Mouse (Mus musculus) heart, adult 18-20 months (tissue): ENCODE measurements around the gene Tmcc2. TPM values are rescaled to one million over a fixed set of nuclear protein-coding genes. Genes with fewer than 3 reads are reported as not detected.
A peak's percentile ranks its signal among the peaks of the same experiment; 100 is the strongest.

Experiments
- DNase-seq, 2 experiments: peaks; one replicate each; pipeline ENCODE4 v3.0.0; 2021 to 2022; ENCODE audit warnings: mixed read lengths in 1 of 2
- total RNA-seq, 2 experiments: library from RNA; stranded (reverse); gene quantifications; 2 replicates each; pipeline ENCODE4 v1.2.3; 2021

The Tmcc2 gene
- total RNA-seq, 2 experiments from 2014 or later = 25.0 to 26.0 TPM

DNA sequence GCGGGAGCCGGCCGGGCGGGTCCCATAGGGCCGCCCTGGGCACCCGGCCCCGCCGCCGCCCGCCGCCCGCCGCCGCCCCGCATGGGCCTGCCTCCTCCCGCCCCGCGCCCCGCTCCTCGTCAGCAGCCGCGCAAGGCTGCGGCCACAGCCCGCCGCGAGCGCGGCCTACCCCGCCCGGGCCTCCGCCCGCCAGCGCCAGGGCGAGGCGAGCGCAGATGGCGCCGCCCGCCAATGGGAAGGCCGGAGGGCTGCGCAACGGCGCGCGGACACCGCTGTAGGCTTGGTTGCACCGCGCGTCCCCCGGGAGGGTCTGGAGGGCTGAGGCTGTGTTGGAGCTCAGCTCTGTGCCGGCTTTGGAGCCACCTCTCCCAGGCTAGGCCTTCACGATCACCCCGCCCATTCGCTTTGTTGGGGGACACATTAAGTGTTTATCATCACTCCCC lies 520 bp upstream of the Tmcc2 start:
- DNase-seq = peak; percentile 82 to 88

- peak; percentile 83 to 87 for DNase-seq
Observed at GRCm38 (mm10) chr1:132389886-132390585, 1.0 kb downstream of the Tmcc2 start.

DNA sequence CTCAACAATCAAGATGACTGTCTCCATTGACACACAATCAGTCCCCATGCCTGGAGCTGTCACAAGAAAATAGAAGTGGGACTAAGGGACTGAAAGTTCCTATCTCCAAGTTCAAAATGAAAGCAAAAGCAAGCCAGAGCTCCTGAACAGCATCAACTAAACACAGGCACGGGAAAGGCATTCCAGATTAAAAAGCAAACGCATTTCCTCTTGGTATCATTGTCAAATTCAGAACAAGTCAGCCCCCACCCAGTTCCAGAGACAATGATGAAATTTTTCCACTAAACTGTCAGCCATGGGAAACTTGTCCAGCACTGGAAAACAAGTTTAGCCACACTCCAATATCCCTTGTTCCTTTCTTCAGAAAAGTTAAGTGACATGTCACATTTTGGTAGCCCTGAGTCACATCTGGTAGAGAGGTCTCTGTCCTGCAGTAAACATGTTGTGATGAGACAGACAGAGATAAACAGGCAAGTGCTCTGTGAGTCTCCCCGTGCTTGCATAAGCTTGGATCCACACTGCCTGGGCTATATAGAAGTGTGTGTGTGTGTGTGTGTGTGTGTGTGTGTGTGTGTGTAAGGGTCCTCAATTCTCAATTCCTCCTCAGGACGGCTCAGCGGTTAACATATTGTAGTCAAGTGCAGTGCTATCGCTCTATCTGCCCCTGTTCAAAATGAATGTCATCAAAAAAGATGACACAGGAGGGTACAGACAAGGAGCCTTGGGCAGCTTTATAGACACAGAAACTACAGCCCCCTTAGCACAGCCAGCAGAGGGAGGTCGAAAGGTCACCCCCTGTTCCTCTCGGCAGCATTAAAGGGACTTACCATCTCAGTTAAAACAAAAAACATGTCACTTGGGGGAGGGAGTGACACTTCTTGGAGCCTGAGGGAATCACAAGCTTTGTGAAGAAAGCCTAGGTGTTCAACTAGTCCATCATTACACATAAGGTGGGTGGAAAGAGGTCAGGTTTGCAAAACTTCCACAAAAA lies 2.0 kb downstream of the Tmcc2 start:
- DNase-seq = peak; percentile 71 to 78

GRCm38 (mm10) chr1:132387943-132388342 lies 3.1 kb downstream of the Tmcc2 start:
- DNase-seq = peak; percentile 57 to 67

GRCm38 (mm10) chr1:132386266-132386665 lies 4.8 kb downstream of the Tmcc2 start:
- DNase-seq = peak in 1 of 2 experiments; percentile 8

- DNase-seq = peak in 1 of 2 experiments; percentile 10
Observed at GRCm38 (mm10) chr1:132385711-132386110, 5.4 kb downstream of the Tmcc2 start.

- DNase-seq = peak in 1 of 2 experiments; percentile 22
Observed at GRCm38 (mm10) chr1:132385266-132385665, 5.8 kb downstream of the Tmcc2 start.

- peak; percentile 72 to 90 for DNase-seq
Observed at GRCm38 (mm10) chr1:132384001-132384554, 7.0 kb downstream of the Tmcc2 start.

DNA sequence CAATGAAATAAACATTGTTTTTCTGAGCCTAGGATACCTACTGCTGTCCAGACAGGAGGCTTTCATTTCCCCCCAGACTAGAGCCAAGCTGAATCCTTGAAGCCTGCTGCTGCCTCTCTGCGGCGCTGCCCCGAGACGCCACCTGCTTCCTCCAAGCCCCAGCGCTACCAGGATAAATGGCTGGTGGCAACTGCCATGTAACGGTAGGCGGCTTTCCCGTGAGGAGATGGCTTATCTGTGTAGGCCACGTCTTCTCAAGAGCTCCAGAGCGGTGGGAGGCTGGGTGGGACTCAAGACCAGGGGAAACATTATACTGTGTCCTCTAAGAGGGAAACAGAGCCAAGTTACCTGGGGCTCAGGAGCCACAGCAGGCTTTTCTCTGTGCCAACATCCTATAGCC lies 9.2 kb downstream of the Tmcc2 start:
- no peak for DNase-seq

DNA sequence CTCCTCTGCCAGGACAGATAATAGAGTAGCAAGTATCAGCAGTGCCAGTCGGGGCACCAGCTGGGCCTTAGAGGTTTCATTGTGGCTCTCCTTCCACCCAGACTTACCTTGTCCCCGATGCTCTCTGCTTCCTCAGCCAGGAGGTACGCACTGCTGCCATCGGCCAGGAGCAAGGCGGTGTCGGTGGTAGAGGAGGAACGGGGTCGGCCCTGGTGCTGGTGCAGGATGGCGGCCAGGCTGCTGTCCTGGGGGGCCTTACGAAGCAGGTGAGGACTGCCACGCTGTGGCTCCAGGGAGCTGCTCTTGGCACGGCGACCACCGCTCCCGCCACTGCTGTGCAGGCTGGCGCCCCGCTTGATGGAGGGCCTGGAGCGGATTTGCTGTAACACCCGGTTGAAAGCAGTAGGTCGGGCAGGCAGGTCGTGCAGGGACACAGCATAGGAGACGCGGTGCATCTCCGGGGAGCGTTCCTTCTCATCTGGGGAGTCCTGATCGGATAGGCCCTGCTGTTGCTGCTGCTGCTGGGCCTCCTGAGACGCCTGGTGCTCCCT lies 10.5 kb downstream of the Tmcc2 start:
- DNase-seq = no peak

- no peak for DNase-seq
Observed at GRCm38 (mm10) chr1:132377811-132378210, 13.3 kb downstream of the Tmcc2 start.

- DNase-seq = peak in 1 of 2 experiments; percentile 76
Observed at GRCm38 (mm10) chr1:132377055-132377365, 14.1 kb downstream of the Tmcc2 start.

- peak in 1 of 2 experiments; percentile 67 for DNase-seq
Observed at GRCm38 (mm10) chr1:132376211-132377054, 14.6 kb downstream of the Tmcc2 start.

- DNase-seq = no peak
Observed at GRCm38 (mm10) chr1:132375256-132375655, 15.8 kb downstream of the Tmcc2 start.

GRCm38 (mm10) chr1:132374873-132375244 lies 16.2 kb downstream of the Tmcc2 start:
- DNase-seq = no peak

- peak in 1 of 2 experiments; percentile 61 for DNase-seq
Observed at GRCm38 (mm10) chr1:132374140-132374872, 16.8 kb downstream of the Tmcc2 start.

GRCm38 (mm10) chr1:132372896-132373534 lies 18.1 kb downstream of the Tmcc2 start:
- DNase-seq = no peak

- DNase-seq = no peak
Observed at GRCm38 (mm10) chr1:132372354-132372753, 18.7 kb downstream of the Tmcc2 start.

DNA sequence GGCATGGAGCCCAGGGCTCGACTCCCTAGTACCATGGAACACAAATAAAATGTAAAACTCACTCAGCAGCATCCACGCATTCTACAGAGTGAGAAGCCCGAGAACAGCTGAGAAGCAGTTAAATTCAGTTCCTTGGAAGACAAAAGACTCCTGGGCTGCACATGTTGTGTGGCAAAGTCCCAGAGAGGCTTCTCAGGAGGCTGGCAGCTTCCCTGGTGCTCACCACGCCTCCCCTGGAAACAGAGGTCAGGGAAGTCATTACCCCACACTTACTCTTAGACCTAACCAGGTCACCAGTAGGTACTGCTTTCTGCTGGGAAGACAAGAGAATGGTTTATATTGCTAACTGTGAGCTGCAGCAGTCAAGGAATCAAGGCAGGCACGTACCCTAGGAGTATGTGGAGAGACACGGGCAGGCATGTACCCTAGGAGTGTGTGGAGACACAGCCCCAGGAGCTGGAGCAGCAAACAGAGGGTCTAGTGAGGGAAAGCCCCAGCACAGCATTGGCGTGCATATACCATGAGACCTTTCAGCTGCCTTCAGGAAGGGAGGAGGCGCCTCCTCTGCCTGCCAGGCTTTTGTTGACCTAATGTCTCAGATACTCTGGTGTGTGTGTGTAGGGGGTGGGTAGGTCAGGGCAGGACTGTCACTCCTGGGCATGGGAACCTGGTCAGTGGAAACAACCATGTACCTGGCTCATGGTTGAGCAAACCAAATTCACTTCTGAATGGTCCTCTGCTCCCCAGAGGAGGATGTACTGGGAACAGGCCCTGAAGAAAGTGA lies 19.6 kb downstream of the Tmcc2 start:
- DNase-seq = no peak
